Mouse (Mus musculus): Measurements from ENCODE around the gene Scaper. TPM values are rescaled to one million over a fixed set of nuclear protein-coding genes. Genes with fewer than 3 reads are reported as not detected.

Gene Scaper
- polyA plus RNA-seq, 1 experiment from 2014 or later, result 8.7 TPM

- no peak overlapping the region for H3K27ac ChIP-seq (ENCODE audit: poor library complexity, severe bottlenecking)
- H3K4me3 ChIP-seq, result no peak overlapping the region
- no peaks in the 10 kb centered on the region for H3K9me3 ChIP-seq (replicated peaks)
- no peak overlapping the region for H3K9ac ChIP-seq
- 52% methylated on average over 3 of the region's 4 CpGs for WGBS
- no peaks in the 10 kb centered on the region for H3K27me3 ChIP-seq (replicated peaks)
- ATAC-seq (ENCODE audit: insufficient number of reproducible peaks, low FRiP score), result no peak
- no peak overlapping the region for H3K4me2 ChIP-seq
- H3K36me3 ChIP-seq, result no peaks in the 10 kb centered on the region
- H3K4me1 ChIP-seq (replicated peaks), result no peaks in the 10 kb centered on the region
Observed at GRCm38 (mm10) chr9:55900531-55900930, 37.4 kb downstream of the Scaper start.

GRCm38 (mm10) chr9:55878066-55878465 is 59.9 kb downstream of the Scaper start:
- Histone ChIP-seq H3K4me1 (replicated peaks) (no peaks in the 10 kb centered on the region), H3K4me2 (no peak overlapping the region), H3K4me3 (no peak overlapping the region), H3K27ac (ENCODE audit: poor library complexity, severe bottlenecking) (no peak overlapping the region), H3K9ac (no peak overlapping the region), H3K27me3 (replicated peaks) (no peaks in the 10 kb centered on the region), H3K36me3 (no peaks in the 10 kb centered on the region), H3K9me3 (replicated peaks) (no peaks in the 10 kb centered on the region)
- ATAC-seq (ENCODE audit: insufficient number of reproducible peaks, low FRiP score), result no peak
- WGBS, result 78% methylated on average over 1 of the region's 1 CpGs

DNA sequence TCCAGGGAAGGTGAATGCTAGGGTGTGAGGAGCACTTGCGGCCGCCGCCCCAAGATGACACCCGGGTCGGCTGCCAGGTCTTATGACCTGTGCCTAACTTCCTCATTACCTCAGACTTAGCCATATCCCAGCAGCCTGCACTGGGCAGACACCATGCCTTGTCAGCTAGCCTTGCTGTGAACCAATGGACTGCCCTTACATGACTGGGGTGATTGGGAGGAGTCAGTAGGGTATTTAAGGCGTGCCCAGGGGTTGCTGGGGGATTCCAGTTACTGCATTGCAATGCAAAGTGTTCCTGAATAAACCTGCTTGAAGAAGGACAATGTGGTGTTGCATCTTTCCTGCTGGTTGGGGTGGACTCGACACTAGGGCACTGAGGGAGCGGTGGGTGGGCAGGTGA is 148.5 kb downstream of the Scaper start:
- H3K36me3 ChIP-seq, result no peaks in the 10 kb centered on the region
- no peaks in the 10 kb centered on the region; the same call in 1 of the 2 replicates for H3K9me3 ChIP-seq (replicated peaks)
- H3K4me1 ChIP-seq (replicated peaks), result no peaks in the 10 kb centered on the region
- no peak overlapping the region for H3K4me2 ChIP-seq
- no peak overlapping the region for H3K27ac ChIP-seq (ENCODE audit: poor library complexity, severe bottlenecking)
- H3K9ac ChIP-seq, result no peak overlapping the region
- H3K27me3 ChIP-seq (replicated peaks), result no peaks in the 10 kb centered on the region
- H3K4me3 ChIP-seq, result no peak overlapping the region
- 83% methylated on average over 8 of the region's 8 CpGs for WGBS
- ATAC-seq (ENCODE audit: insufficient number of reproducible peaks, low FRiP score), result no peak

- Histone ChIP-seq H3K27ac (ENCODE audit: poor library complexity, severe bottlenecking) (no peak overlapping the region), H3K9me3 (replicated peaks) (no peaks in the 10 kb centered on the region), H3K9ac (no peak overlapping the region), H3K36me3 (no peaks in the 10 kb centered on the region), H3K4me2 (no peak overlapping the region), H3K4me1 (replicated peaks) (no peaks in the 10 kb centered on the region), H3K27me3 (replicated peaks) (no peaks in the 10 kb centered on the region), H3K4me3 (no peak overlapping the region)
- WGBS, result 57% methylated on average over 4 of the region's 4 CpGs
- ATAC-seq (ENCODE audit: insufficient number of reproducible peaks, low FRiP score), result no peak
Observed at GRCm38 (mm10) chr9:55712016-55712415, 225.9 kb downstream of the Scaper start.

DNA sequence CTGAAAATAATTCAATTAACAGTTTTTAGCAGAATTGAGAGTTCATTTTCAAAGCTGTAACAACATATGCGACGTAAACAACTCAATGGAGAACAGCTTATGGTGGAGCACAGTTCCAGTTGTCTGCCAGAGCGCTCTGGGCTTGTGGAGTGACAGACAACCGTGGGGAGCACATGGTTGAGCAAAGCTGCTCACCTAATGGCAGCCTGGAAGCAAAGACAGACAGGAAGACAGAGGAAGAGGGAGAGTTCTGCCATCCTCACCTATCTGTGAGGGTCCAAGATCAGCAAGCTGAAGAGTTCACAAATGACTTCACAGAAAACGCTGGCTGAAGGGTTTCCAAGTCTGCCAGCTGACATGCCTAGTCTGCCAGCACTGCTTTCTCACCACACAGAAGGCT is 227.4 kb downstream of the Scaper start:
- Histone ChIP-seq H3K4me1 (replicated peaks) (no peaks in the 10 kb centered on the region), H3K9ac (no peak overlapping the region), H3K4me3 (no peak overlapping the region), H3K36me3 (no peaks in the 10 kb centered on the region), H3K4me2 (no peak overlapping the region), H3K27me3 (replicated peaks) (no peaks in the 10 kb centered on the region), H3K27ac (ENCODE audit: poor library complexity, severe bottlenecking) (no peak overlapping the region), H3K9me3 (replicated peaks) (no peaks in the 10 kb centered on the region)
- 80% methylated on average over 5 of the region's 5 CpGs for WGBS
- no peak for ATAC-seq (ENCODE audit: insufficient number of reproducible peaks, low FRiP score)

- Histone ChIP-seq H3K9me3 (replicated peaks) (no peaks in the 10 kb centered on the region), H3K4me2 (no peak overlapping the region), H3K9ac (no peak overlapping the region), H3K4me3 (no peak overlapping the region), H3K4me1 (replicated peaks) (no peaks in the 10 kb centered on the region), H3K27me3 (replicated peaks) (no peaks in the 10 kb centered on the region), H3K36me3 (no peaks in the 10 kb centered on the region), H3K27ac (ENCODE audit: poor library complexity, severe bottlenecking) (no peak overlapping the region)
- 60% methylated on average over 3 of the region's 3 CpGs for WGBS
- no peak for ATAC-seq (ENCODE audit: insufficient number of reproducible peaks, low FRiP score)
Observed at GRCm38 (mm10) chr9:55706603-55707002, 231.3 kb downstream of the Scaper start.

GRCm38 (mm10) chr9:55695307-55695706 is 242.6 kb downstream of the Scaper start:
- no peak for ATAC-seq (ENCODE audit: insufficient number of reproducible peaks, low FRiP score)
- Histone ChIP-seq H3K4me3 (no peak overlapping the region), H3K36me3 (no peaks in the 10 kb centered on the region), H3K4me2 (no peak overlapping the region), H3K9ac (no peak overlapping the region), H3K27ac (ENCODE audit: poor library complexity, severe bottlenecking) (no peak overlapping the region), H3K4me1 (replicated peaks) (0 out of 2 replicates have a peak, but pooled peaks cover 2% of the 10 kb centered on the region), H3K9me3 (replicated peaks) (no peaks in the 10 kb centered on the region), H3K27me3 (replicated peaks) (no peaks in the 10 kb centered on the region)
- WGBS, result 64% methylated on average over 1 of the region's 1 CpGs

- Histone ChIP-seq H3K27ac (ENCODE audit: poor library complexity, severe bottlenecking) (no peak overlapping the region), H3K9me3 (replicated peaks) (no peaks in the 10 kb centered on the region), H3K4me2 (no peak overlapping the region), H3K27me3 (replicated peaks) (no peaks in the 10 kb centered on the region), H3K9ac (no peak overlapping the region), H3K4me3 (no peak overlapping the region), H3K36me3 (no peaks in the 10 kb centered on the region), H3K4me1 (replicated peaks) (no peaks in the 10 kb centered on the region)
- no peak for ATAC-seq (ENCODE audit: insufficient number of reproducible peaks, low FRiP score)
Observed at GRCm38 (mm10) chr9:55677099-55677498, 260.8 kb downstream of the Scaper start.

- ATAC-seq (ENCODE audit: insufficient number of reproducible peaks, low FRiP score), result no peak
- Histone ChIP-seq H3K27ac (ENCODE audit: poor library complexity, severe bottlenecking) (no peak overlapping the region), H3K4me3 (no peak overlapping the region), H3K27me3 (replicated peaks) (no peaks in the 10 kb centered on the region), H3K4me2 (no peak overlapping the region), H3K4me1 (replicated peaks) (no peaks in the 10 kb centered on the region), H3K9ac (no peak overlapping the region), H3K36me3 (no peaks in the 10 kb centered on the region), H3K9me3 (replicated peaks) (no peaks in the 10 kb centered on the region)
- 86% methylated on average over 2 of the region's 2 CpGs for WGBS
Observed at GRCm38 (mm10) chr9:55646444-55646843, 291.5 kb downstream of the Scaper start.

DNA sequence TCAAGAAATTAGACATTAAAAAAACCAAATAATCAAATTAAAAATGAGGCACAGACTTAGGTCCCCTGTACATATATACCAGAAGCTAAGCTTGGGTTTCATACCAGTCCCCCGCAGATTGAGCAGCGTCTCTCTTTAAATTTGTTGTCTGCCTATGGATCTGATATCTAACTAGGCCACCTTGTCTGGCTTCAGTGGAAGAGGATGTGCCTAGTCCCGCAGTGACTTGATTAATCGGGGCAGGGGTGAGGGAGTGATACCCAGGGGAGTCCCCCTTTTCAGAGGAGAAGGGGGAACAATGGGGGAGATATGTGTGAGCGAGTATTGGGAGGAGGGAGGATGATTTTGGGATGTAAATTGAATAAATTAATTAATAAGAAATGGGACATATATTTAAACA is 310.9 kb downstream of the Scaper start:
- H3K9me3 ChIP-seq (replicated peaks), result 0 out of 2 replicates have a peak, but pooled peaks cover 4% of the 10 kb centered on the region
- no peak overlapping the region for H3K9ac ChIP-seq
- WGBS, result 73% methylated on average over 5 of the region's 5 CpGs
- H3K4me2 ChIP-seq, result no peak overlapping the region
- no peaks in the 10 kb centered on the region for H3K27me3 ChIP-seq (replicated peaks)
- no peaks in the 10 kb centered on the region for H3K4me1 ChIP-seq (replicated peaks)
- no peak overlapping the region for H3K4me3 ChIP-seq
- no peak overlapping the region for H3K27ac ChIP-seq (ENCODE audit: poor library complexity, severe bottlenecking)
- ATAC-seq (ENCODE audit: insufficient number of reproducible peaks, low FRiP score), result no peak
- H3K36me3 ChIP-seq, result no peaks in the 10 kb centered on the region

GRCm38 (mm10) chr9:55614711-55615110 is 323.2 kb downstream of the Scaper start:
- H3K9ac ChIP-seq, result no peak overlapping the region
- WGBS, result 80% methylated on average over 3 of the region's 3 CpGs
- ATAC-seq (ENCODE audit: insufficient number of reproducible peaks, low FRiP score), result no peak
- H3K36me3 ChIP-seq, result no peaks in the 10 kb centered on the region
- H3K4me3 ChIP-seq, result no peak overlapping the region
- H3K27me3 ChIP-seq (replicated peaks), result no peaks in the 10 kb centered on the region
- no peaks in the 10 kb centered on the region for H3K9me3 ChIP-seq (replicated peaks)
- no peak overlapping the region for H3K27ac ChIP-seq (ENCODE audit: poor library complexity, severe bottlenecking)
- H3K4me2 ChIP-seq, result no peak overlapping the region
- no peaks in the 10 kb centered on the region for H3K4me1 ChIP-seq (replicated peaks)

GRCm38 (mm10) chr9:55609751-55610150 is 328.2 kb downstream of the Scaper start:
- H3K36me3 ChIP-seq, result 0 out of 2 replicates have a peak, but pooled peaks cover 3% of the 10 kb centered on the region
- 55% methylated on average over 4 of the region's 4 CpGs for WGBS
- H3K9me3 ChIP-seq (replicated peaks), result no peaks in the 10 kb centered on the region
- no peak overlapping the region for H3K4me2 ChIP-seq
- no peaks in the 10 kb centered on the region for H3K27me3 ChIP-seq (replicated peaks)
- no peak overlapping the region for H3K4me3 ChIP-seq
- no peak overlapping the region for H3K9ac ChIP-seq
- no peaks in the 10 kb centered on the region for H3K4me1 ChIP-seq (replicated peaks)
- ATAC-seq (ENCODE audit: insufficient number of reproducible peaks, low FRiP score), result no peak
- no peak overlapping the region for H3K27ac ChIP-seq (ENCODE audit: poor library complexity, severe bottlenecking)

Measured in heart, embryonic 12.5 days (tissue).